Mouse (Mus musculus) kidney, adult 8-10 months (tissue): ENCODE measurements at regions not wholly inside any gene's neighbourhood (a gene's known extent, or its start where the extent isn't known, plus 50 kb on each side); places are given as distances from the start of the nearest gene placed in this dataset.

Source experiments
- DNase-seq, 2 experiments: peaks; one replicate each; pipeline ENCODE4 v3.0.0; 2022

GRCm38 (mm10) chr7:78971644-78972313 is 58.6 kb downstream of the Isg20 start:
- DNase-seq = no peak

GRCm38 (mm10) chr7:78989751-78990206 is 63.5 kb upstream of the Acan start:
- no peak for DNase-seq

GRCm38 (mm10) chr7:78990302-78991038 is 62.8 kb upstream of the Acan start:
- no peak for DNase-seq

- peak in 1 of 2 experiments; percentile 42 for DNase-seq
Observed at GRCm38 (mm10) chr7:78992991-78993390, 60.3 kb upstream of the Acan start.

- no peak for DNase-seq
Observed at GRCm38 (mm10) chr7:78994134-78994533, 59.1 kb upstream of the Acan start.

- DNase-seq = no peak
Observed at GRCm38 (mm10) chr7:78995034-78995433, 58.2 kb upstream of the Acan start.

- no peak for DNase-seq
Observed at GRCm38 (mm10) chr7:78995820-78996219, 57.5 kb upstream of the Acan start.
